Mouse (Mus musculus) stomach, embryonic 14.5 days (tissue): Measurements from ENCODE around the gene Kdm7a. TPM values are rescaled to one million over a fixed set of nuclear protein-coding genes. Genes with fewer than 3 reads are reported as not detected.

Source experiments
- ATAC-seq: fragments of 200-750 bp; cut with Nextera tagmentation; 2 replicates; pipeline ENCODE4 v1.8.0; 2017; ENCODE audit warnings: low read depth, moderate TSS enrichment; ENCODE audit not compliant: insufficient number of reproducible peaks, insufficient read depth, low FRiP score
- H3K27ac ChIP-seq: fragments of 300-500 bp; sonication (generic); 2 replicates; pipeline ENCODE4 v1.5.1; 2014; ENCODE audit warnings: mild to moderate bottlenecking, low read length, moderate library complexity, mixed read lengths
- H3K27me3 ChIP-seq: fragments of 300-500 bp; sonication (generic); 2 replicates; pipeline ENCODE4 v1.6.1; 2014; ENCODE audit warnings: low read length, control low read depth, mixed read lengths; ENCODE audit not compliant: control insufficient read depth, insufficient read depth
- H3K36me3 ChIP-seq: fragments of 300-500 bp; sonication (generic); 2 replicates; pipeline ENCODE4 v1.6.1; 2014; ENCODE audit warnings: mild to moderate bottlenecking, control low read depth, low read length, moderate library complexity, mixed read lengths; ENCODE audit not compliant: control insufficient read depth, insufficient read depth
- H3K4me1 ChIP-seq: fragments of 300-500 bp; sonication (generic); 2 replicates; pipeline ENCODE4 v1.6.1; 2014; ENCODE audit warnings: low read length, control low read depth, mixed read lengths; ENCODE audit not compliant: control insufficient read depth, insufficient read depth
- H3K4me2 ChIP-seq: fragments of 300-500 bp; sonication (generic); replicated peaks from 2 replicates; pipeline ENCODE4 v1.6.1; 2014; ENCODE audit warnings: low read depth, low read length, control low read depth
- H3K4me3 ChIP-seq: fragments of 300-500 bp; sonication (generic); 2 replicates; pipeline ENCODE4 v1.5.1; 2014; ENCODE audit warnings: low read depth, low read length, control low read depth
- H3K9ac ChIP-seq: fragments of 300-500 bp; sonication (generic); replicated peaks from 2 replicates; pipeline ENCODE4 v1.6.1; 2014; ENCODE audit warnings: low read depth, mild to moderate bottlenecking, control low read depth, low read length, moderate library complexity, mixed read lengths
- H3K9me3 ChIP-seq: fragments of 300-500 bp; sonication (generic); 2 replicates; pipeline ENCODE4 v1.6.1; 2016; ENCODE audit warnings: low read depth, low read length, control low read depth; ENCODE audit not compliant: control insufficient read depth
- WGBS: fragments of 180-500 bp; shearing (Covaris S2); extraction: QIAGEN DNeasy Blood & Tissue Kit; methylation state at CpG from one replicate; pipeline ENCODE4 v1.1.7; 2014; 5-methylcytosine and 5-hydroxymethylcytosine counted together
- polyA plus RNA-seq: library from polyadenylated mRNA; unstranded; fragments of >200 nt; fragmentation: Nextera tagmentation; extraction: Ambion mirVana; gene quantifications from 2 replicates; pipeline ENCODE4 v1.2.1, GENCODE M21; 2014

The Kdm7a gene
- polyA plus RNA-seq, 1 experiment from 2014 or later, result 6.5 TPM

GRCm38 (mm10) chr6:39106812-39107211, 99.8 kb downstream of the Kdm7a start:
- Histone ChIP-seq H3K4me2 (no peak overlapping the region), H3K27me3 (no peaks in the 10 kb centered on the region), H3K4me3 (no peak overlapping the region), H3K9me3 (no peaks in the 10 kb centered on the region), H3K4me1 (no peaks in the 10 kb centered on the region), H3K36me3 (no peaks in the 10 kb centered on the region), H3K27ac (no peak overlapping the region), H3K9ac (no peak overlapping the region)
- 63% methylated on average over 2 of the region's 2 CpGs for WGBS
- ATAC-seq, result no peak

DNA sequence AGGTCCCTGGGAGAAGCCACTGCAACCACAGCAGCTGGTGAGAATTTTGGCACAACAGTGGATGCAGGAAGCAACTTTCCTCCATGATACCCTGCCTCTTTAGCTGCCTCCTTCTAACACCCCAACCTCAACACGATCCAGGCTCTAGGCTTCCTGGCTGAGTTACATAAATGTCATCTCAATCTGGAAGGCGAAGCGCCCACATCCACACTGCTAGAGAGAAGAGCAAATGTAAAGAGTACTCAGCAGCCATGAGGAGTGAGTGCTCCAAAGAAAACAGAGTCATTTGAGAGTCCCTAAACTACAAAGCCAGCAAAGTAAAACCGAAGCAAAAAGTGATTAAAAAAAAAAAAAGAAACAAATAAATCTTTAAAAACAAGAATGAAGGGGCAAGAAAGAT, 102.0 kb downstream of the Kdm7a start:
- Histone ChIP-seq H3K9me3 (no peaks in the 10 kb centered on the region), H3K36me3 (no peaks in the 10 kb centered on the region), H3K4me1 (no peaks in the 10 kb centered on the region), H3K27ac (no peak overlapping the region), H3K4me3 (no peak overlapping the region), H3K4me2 (no peak overlapping the region), H3K27me3 (no peaks in the 10 kb centered on the region), H3K9ac (no peak overlapping the region)
- 78% methylated on average over 4 of the region's 4 CpGs for WGBS
- no peak for ATAC-seq

Other genes with a start within 250 kb of the Kdm7a start
- 9.6 and 9.9 TPM in 2 replicates for gene Parp12, start 88.4 kb downstream of the Kdm7a start, polyA plus RNA-seq
- gene Slc37a3, start 170.9 kb upstream of the Kdm7a start, polyA plus RNA-seq, result 49.6 and 54.7 TPM in 2 replicates
- 4.8 and 5.0 TPM in 2 replicates for gene Rab19, start 174.4 kb upstream of the Kdm7a start, polyA plus RNA-seq
- 56.3 and 58.3 TPM in 2 replicates for gene Mkrn1, start 213.7 kb upstream of the Kdm7a start, polyA plus RNA-seq